Mouse (Mus musculus) layer of hippocampus, adult 2 months (tissue): Measurements from ENCODE around the gene Bbx. TPM values are rescaled to one million over a fixed set of nuclear protein-coding genes. Genes with fewer than 3 reads are reported as not detected.
A peak's percentile ranks its signal among the peaks of the same experiment; 100 is the strongest.

Source experiments
- DNase-seq, 2 experiments: peaks; one replicate each; pipeline ENCODE4 v3.0.0; 2022; ENCODE audit warnings: low spot score in 2 of 2
- H3K27ac ChIP-seq: fragments of 200-600 bp; 2 replicates; pipeline ENCODE4 v1.8.1; 2022
- H3K4me3 ChIP-seq: fragments of 200-600 bp; 2 replicates; pipeline ENCODE4 v1.8.1; 2022; ENCODE audit warnings: mild to moderate bottlenecking
- CTCF ChIP-seq: fragments of 200-600 bp; conservative IDR thresholded peaks from 2 replicates; pipeline ENCODE4 v1.8.1; 2022; ENCODE audit warnings: antibody characterized with exemption, mild to moderate bottlenecking, moderate library complexity
- total RNA-seq, 2 experiments: library from RNA; stranded (reverse); gene quantifications; 2 replicates each; pipeline ENCODE4 v1.2.3; 2021

Bbx gene
- total RNA-seq, 2 experiments from 2014 or later: 27.5 to 28.4 TPM

GRCm38 (mm10) chr16:50324746-50325145 lies 107.4 kb downstream of the Bbx start:
- Histone ChIP-seq H3K27ac (no peak overlapping the region), H3K4me3 (no peak overlapping the region)
- no peak for TF ChIP-seq CTCF
- DNase-seq: no peak

- H3K4me3 ChIP-seq: no peak overlapping the region
- DNase-seq: no peak
- TF ChIP-seq CTCF: 0 out of 2 replicates have a peak, but pooled peaks have one; percentile 12
- H3K27ac ChIP-seq: no peak overlapping the region
Observed at GRCm38 (mm10) chr16:50324292-50324691, 107.9 kb downstream of the Bbx start.

- DNase-seq: no peak
- Histone ChIP-seq H3K4me3 (no peak overlapping the region), H3K27ac (no peak overlapping the region)
- peak; percentile 73 for TF ChIP-seq CTCF
Observed at GRCm38 (mm10) chr16:50321368-50321767, 110.8 kb downstream of the Bbx start.

- no peak for DNase-seq
- Histone ChIP-seq H3K4me3 (no peak overlapping the region), H3K27ac (no peak overlapping the region)
- no peak for TF ChIP-seq CTCF
Observed at GRCm38 (mm10) chr16:50318255-50318654, 113.9 kb downstream of the Bbx start.

GRCm38 (mm10) chr16:50315349-50315969 lies 116.7 kb downstream of the Bbx start:
- Histone ChIP-seq H3K27ac (no peak overlapping the region), H3K4me3 (no peak overlapping the region)
- TF ChIP-seq CTCF: peak; percentile 29
- DNase-seq: no peak

GRCm38 (mm10) chr16:50311588-50311987 lies 120.6 kb downstream of the Bbx start:
- DNase-seq: no peak
- H3K27ac ChIP-seq: no peak overlapping the region
- TF ChIP-seq CTCF: no peak
- no peak overlapping the region for H3K4me3 ChIP-seq

GRCm38 (mm10) chr16:50309411-50310042 lies 122.7 kb downstream of the Bbx start:
- peak; percentile 71 to 86 for DNase-seq
- TF ChIP-seq CTCF: no peak
- Histone ChIP-seq H3K4me3 (peak overlapping the region; percentile 6; the same call in 1 of the 2 replicates), H3K27ac (peak overlapping the region; percentile 24; the same call in 1 of the 2 replicates)

GRCm38 (mm10) chr16:50308256-50308655 lies 123.9 kb downstream of the Bbx start:
- Histone ChIP-seq H3K4me3 (no peak overlapping the region), H3K27ac (no peak overlapping the region)
- no peak for DNase-seq
- no peak for TF ChIP-seq CTCF

- no peak for TF ChIP-seq CTCF
- DNase-seq: no peak
- no peak overlapping the region for H3K4me3 ChIP-seq
- H3K27ac ChIP-seq: no peak overlapping the region
Observed at GRCm38 (mm10) chr16:50307231-50307630, 125.0 kb downstream of the Bbx start.

- no peak overlapping the region for H3K4me3 ChIP-seq
- no peak for DNase-seq
- peak; percentile 78 for TF ChIP-seq CTCF
- no peak overlapping the region for H3K27ac ChIP-seq
Observed at GRCm38 (mm10) chr16:50306727-50307126, 125.5 kb downstream of the Bbx start.

- Histone ChIP-seq H3K4me3 (no peak overlapping the region), H3K27ac (no peak overlapping the region)
- DNase-seq: no peak
- TF ChIP-seq CTCF: no peak
Observed at GRCm38 (mm10) chr16:50305156-50305555, 127.0 kb downstream of the Bbx start.

- no peak overlapping the region for H3K27ac ChIP-seq
- TF ChIP-seq CTCF: no peak
- no peak overlapping the region for H3K4me3 ChIP-seq
- no peak for DNase-seq
Observed at GRCm38 (mm10) chr16:50302566-50302965, 129.6 kb downstream of the Bbx start.

- TF ChIP-seq CTCF: no peak
- Histone ChIP-seq H3K27ac (no peak overlapping the region), H3K4me3 (no peak overlapping the region)
- no peak for DNase-seq
Observed at GRCm38 (mm10) chr16:50298743-50299443, 133.3 kb downstream of the Bbx start.
